Mouse (Mus musculus) frontal cortex, postnatal 10 days (tissue): ENCODE results near the gene Shc3.
A peak's percentile ranks its signal among the peaks of the same experiment; 100 is the strongest.

Source experiments
- DNase-seq, 2 experiments: peaks; one replicate each; pipeline ENCODE4 v3.0.0; 2022; ENCODE audit warnings: low spot score in 2 of 2, mixed read lengths in 1 of 2

Gene Shc3

GRCm38 (mm10) chr13:51485291-51485690, 83.9 kb downstream of the Shc3 start:
- no peak for DNase-seq

GRCm38 (mm10) chr13:51482786-51483185, 86.4 kb downstream of the Shc3 start:
- DNase-seq, result no peak

GRCm38 (mm10) chr13:51480341-51481011, 88.7 kb downstream of the Shc3 start:
- peak in 1 of 2 experiments; percentile 4 for DNase-seq

- DNase-seq, result no peak
These were observed 89.4 kb downstream of the Shc3 start for GRCm38 (mm10) chr13:51479826-51480225.

GRCm38 (mm10) chr13:51476991-51477390, 92.2 kb downstream of the Shc3 start:
- no peak for DNase-seq

GRCm38 (mm10) chr13:51468697-51469250, 100.4 kb downstream of the Shc3 start:
- DNase-seq, result no peak

GRCm38 (mm10) chr13:51466117-51466841, 102.9 kb downstream of the Shc3 start:
- DNase-seq, result no peak

GRCm38 (mm10) chr13:51464294-51464693, 104.9 kb downstream of the Shc3 start:
- no peak for DNase-seq

- DNase-seq, result no peak
These were observed 112.9 kb downstream of the Shc3 start for GRCm38 (mm10) chr13:51456190-51456878.

- no peak for DNase-seq
These were observed 122.7 kb downstream of the Shc3 start for GRCm38 (mm10) chr13:51446550-51446949.

- DNase-seq, result no peak
These were observed 126.3 kb downstream of the Shc3 start for GRCm38 (mm10) chr13:51442922-51443321.

GRCm38 (mm10) chr13:51437105-51438085, 131.8 kb downstream of the Shc3 start:
- DNase-seq, result no peak

GRCm38 (mm10) chr13:51435146-51435545, 134.1 kb downstream of the Shc3 start:
- DNase-seq, result no peak

GRCm38 (mm10) chr13:51434460-51434859, 134.8 kb downstream of the Shc3 start:
- no peak for DNase-seq

GRCm38 (mm10) chr13:51433371-51433770, 135.8 kb downstream of the Shc3 start:
- DNase-seq, result no peak

- DNase-seq, result no peak
These were observed 143.4 kb downstream of the Shc3 start for GRCm38 (mm10) chr13:51425662-51426443.

GRCm38 (mm10) chr13:51424647-51425046, 144.6 kb downstream of the Shc3 start:
- DNase-seq, result peak in 1 of 2 experiments; percentile 48

- no peak for DNase-seq
These were observed 145.6 kb downstream of the Shc3 start for GRCm38 (mm10) chr13:51423647-51424046.

GRCm38 (mm10) chr13:51420861-51421260, 148.4 kb downstream of the Shc3 start:
- DNase-seq, result peak in 1 of 2 experiments; percentile 40

- peak in 1 of 2 experiments; percentile 20 for DNase-seq
These were observed 149.7 kb downstream of the Shc3 start for GRCm38 (mm10) chr13:51419501-51419900.
